ENCODE assay signal across 18 mouse cellular contexts in the genomic region with DNA sequence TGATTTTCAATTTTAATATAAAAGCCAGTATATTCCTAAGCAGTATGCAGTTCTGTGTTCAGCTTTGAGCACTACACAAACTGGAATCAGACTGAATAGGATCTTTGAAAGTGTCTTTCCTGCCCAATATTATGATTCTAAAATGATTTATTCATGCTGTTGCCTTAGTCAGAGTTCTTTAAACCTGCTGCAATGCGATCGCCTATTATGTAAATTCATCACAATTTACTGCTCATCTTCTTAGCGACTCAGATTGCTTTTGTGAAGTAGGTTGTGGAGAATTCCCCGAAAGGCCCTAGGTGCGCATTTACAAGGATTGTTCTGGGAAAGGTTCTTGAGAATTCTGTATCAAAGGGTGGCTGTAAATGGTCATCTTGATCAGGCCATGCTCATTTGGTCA. TPM values are rescaled to one million over a fixed set of nuclear protein-coding genes. Genes with fewer than 3 reads are reported as not detected.
"Had no signal": no experiment of that assay in that cellular context is flagged by ENCODE, and none has a peak within 500 bp of the region (broad histone marks: within the 10 kb centered on the region; RNA-seq: fewer than 3 reads in every experiment).

No protein-coding gene starts in this region.

- ATAC-seq: liver, postnatal 0 days; lung, postnatal 0 days had no signal

- H3K4me2 ChIP-seq: liver, embryonic 15.5 days; lung, embryonic 15.5 days; midbrain, embryonic 12.5 days; neural tube, embryonic 12.5 days; stomach, embryonic 15.5 days had no signal

- H3K9me3 ChIP-seq: liver, embryonic 15.5 days; lung, embryonic 15.5 days; megakaryocyte, embryonic 14.5 days; midbrain, embryonic 12.5 days; neural tube, embryonic 12.5 days; stomach, embryonic 15.5 days had no signal

- H3K27me3 ChIP-seq: liver, embryonic 15.5 days; lung, embryonic 15.5 days; megakaryocyte, embryonic 14.5 days; midbrain, embryonic 12.5 days; neural tube, embryonic 12.5 days; stomach, embryonic 15.5 days had no signal

- H3K9ac ChIP-seq: liver, embryonic 15.5 days; liver, postnatal 0 days; lung, embryonic 15.5 days; midbrain, embryonic 12.5 days; neural tube, embryonic 12.5 days; stomach, embryonic 15.5 days had no signal

- H3K4me3 ChIP-seq: liver, embryonic 15.5 days; lung, embryonic 15.5 days; midbrain, embryonic 12.5 days; neural tube, embryonic 12.5 days; stomach, embryonic 15.5 days had no signal

- H3K36me3 ChIP-seq: liver, embryonic 15.5 days; lung, embryonic 15.5 days; midbrain, embryonic 12.5 days; neural tube, embryonic 12.5 days; stomach, embryonic 15.5 days had no signal

- DNase-seq: liver, postnatal 0 days; lung, adult 2 months; lung, postnatal 14 days; lung, postnatal 36 days; midbrain, embryonic 14.5 days; right cerebral cortex, postnatal 14 days; thymus, adult 2 months; thymus, postnatal 25 days had no signal

- H3K27ac ChIP-seq: liver, embryonic 15.5 days; lung, embryonic 15.5 days; macrophage; midbrain, embryonic 12.5 days; neural tube, embryonic 12.5 days; stomach, embryonic 15.5 days; stomach, postnatal 0 days had no signal

- H3K4me1 ChIP-seq: liver, embryonic 15.5 days; lung, embryonic 15.5 days; megakaryocyte, embryonic 14.5 days; midbrain, embryonic 12.5 days; neural tube, embryonic 12.5 days; stomach, embryonic 15.5 days had no signal

RNA-seq across cellular contexts. Expression of a gene that starts 39.6 kb away (rescaled TPM):
- polyA plus RNA-seq: liver, embryonic 15.5 days; liver, postnatal 0 days; lung, adult 2 months; lung, embryonic 15.5 days; lung, postnatal 0 days; macrophage; spleen, adult 2 months; stomach, embryonic 15.5 days; stomach, postnatal 0 days had no signal

RNA-seq across cellular contexts. Expression of a gene that starts 39.6 kb away (rescaled TPM):
- polyA plus RNA-seq: liver, embryonic 15.5 days; liver, postnatal 0 days; lung, adult 2 months; lung, embryonic 15.5 days; lung, postnatal 0 days; macrophage; spleen, adult 2 months; thymus, adult 2 months had no signal
